Mouse (Mus musculus): ENCODE measurements at regions not wholly inside any gene's neighbourhood (a gene's known extent, or its start where the extent isn't known, plus 50 kb on each side); places are given as distances from the start of the nearest gene placed in this dataset.

GRCm38 (mm10) chr13:26312246-26313010, 457.5 kb downstream of the Hdgfl1 start:
- no peak overlapping the region for H3K9ac ChIP-seq (replicated peaks)
- WGBS (ENCODE audit: insufficient replicate concordance), result 56% methylated on average over 7 of the region's 7 CpGs
- no peaks in the 10 kb centered on the region for H3K27me3 ChIP-seq (ENCODE audit: insufficient read depth, low read length)
- no peak for ATAC-seq
- no peak overlapping the region for H3K27ac ChIP-seq (ENCODE audit: low read depth)
- H3K9me3 ChIP-seq (ENCODE audit: low read length), result no peaks in the 10 kb centered on the region
- no peak overlapping the region for H3K4me2 ChIP-seq (ENCODE audit: low read depth, low read length)
- no peaks in the 10 kb centered on the region for H3K4me1 ChIP-seq (ENCODE audit: insufficient read depth)
- no peak overlapping the region for H3K4me3 ChIP-seq (ENCODE audit: low read depth, low read length)
- TF ChIP-seq CTCF (IDR thresholded peaks at IDR 0.05; ENCODE audit: low read depth) (no peak), EP300 (IDR thresholded peaks at IDR 0.05; ENCODE audit: low read depth) (no peak)
- H3K36me3 ChIP-seq (replicated peaks; ENCODE audit: insufficient read depth, low read length), result no peaks in the 10 kb centered on the region
- DNase-seq, result no peak

GRCm38 (mm10) chr13:26284073-26284444, 485.9 kb downstream of the Hdgfl1 start:
- ATAC-seq, result no peak
- H3K4me2 ChIP-seq (ENCODE audit: low read depth, low read length), result no peak overlapping the region
- no peaks in the 10 kb centered on the region for H3K9me3 ChIP-seq (ENCODE audit: low read length)
- H3K27ac ChIP-seq (ENCODE audit: low read depth), result no peak overlapping the region
- no peak for DNase-seq
- WGBS (ENCODE audit: insufficient replicate concordance), result 58% methylated on average over 3 of the region's 3 CpGs
- no peak overlapping the region for H3K9ac ChIP-seq (replicated peaks)
- H3K4me3 ChIP-seq (ENCODE audit: low read depth, low read length), result no peak overlapping the region
- no peaks in the 10 kb centered on the region for H3K4me1 ChIP-seq (ENCODE audit: insufficient read depth)
- TF ChIP-seq EP300 (IDR thresholded peaks at IDR 0.05; ENCODE audit: low read depth) (no peak), CTCF (IDR thresholded peaks at IDR 0.05; ENCODE audit: low read depth) (no peak)
- H3K36me3 ChIP-seq (replicated peaks; ENCODE audit: insufficient read depth, low read length), result no peaks in the 10 kb centered on the region
- no peaks in the 10 kb centered on the region for H3K27me3 ChIP-seq (ENCODE audit: insufficient read depth, low read length)

GRCm38 (mm10) chr13:26283397-26284072, 486.4 kb downstream of the Hdgfl1 start:
- no peaks in the 10 kb centered on the region for H3K9me3 ChIP-seq (ENCODE audit: low read length)
- WGBS (ENCODE audit: insufficient replicate concordance), result 73% methylated on average over 6 of the region's 6 CpGs
- DNase-seq (no peak), ATAC-seq (no peak)
- H3K4me2 ChIP-seq (ENCODE audit: low read depth, low read length), result no peak overlapping the region
- no peak overlapping the region for H3K4me3 ChIP-seq (ENCODE audit: low read depth, low read length)
- H3K27me3 ChIP-seq (ENCODE audit: insufficient read depth, low read length), result no peaks in the 10 kb centered on the region
- H3K27ac ChIP-seq (ENCODE audit: low read depth), result no peak overlapping the region
- TF ChIP-seq EP300 (IDR thresholded peaks at IDR 0.05; ENCODE audit: low read depth) (no peak), CTCF (IDR thresholded peaks at IDR 0.05; ENCODE audit: low read depth) (no peak)
- H3K9ac ChIP-seq (replicated peaks), result no peak overlapping the region
- H3K4me1 ChIP-seq (ENCODE audit: insufficient read depth), result no peaks in the 10 kb centered on the region
- no peaks in the 10 kb centered on the region for H3K36me3 ChIP-seq (replicated peaks; ENCODE audit: insufficient read depth, low read length)

- WGBS (ENCODE audit: insufficient replicate concordance), result 76% methylated on average over 3 of the region's 3 CpGs
- Histone ChIP-seq H3K4me2 (ENCODE audit: low read depth, low read length) (no peak overlapping the region), H3K9ac (replicated peaks) (no peak overlapping the region), H3K36me3 (replicated peaks; ENCODE audit: insufficient read depth, low read length) (no peaks in the 10 kb centered on the region), H3K9me3 (ENCODE audit: low read length) (no peaks in the 10 kb centered on the region), H3K4me3 (ENCODE audit: low read depth, low read length) (no peak overlapping the region), H3K27ac (ENCODE audit: low read depth) (no peak overlapping the region), H3K27me3 (ENCODE audit: insufficient read depth, low read length) (no peaks in the 10 kb centered on the region), H3K4me1 (ENCODE audit: insufficient read depth) (no peaks in the 10 kb centered on the region)
- ATAC-seq (no peak), DNase-seq (no peak)
- TF ChIP-seq CTCF (IDR thresholded peaks at IDR 0.05; ENCODE audit: low read depth), result no peak
Observed at GRCm38 (mm10) chr13:26282291-26282690, 487.7 kb downstream of the Hdgfl1 start.

GRCm38 (mm10) chr13:26272850-26273249, 497.1 kb downstream of the Hdgfl1 start:
- Histone ChIP-seq H3K4me2 (ENCODE audit: low read depth, low read length) (no peak overlapping the region), H3K4me3 (ENCODE audit: low read depth, low read length) (no peak overlapping the region), H3K27me3 (ENCODE audit: insufficient read depth, low read length) (no peaks in the 10 kb centered on the region), H3K36me3 (replicated peaks; ENCODE audit: insufficient read depth, low read length) (no peaks in the 10 kb centered on the region), H3K9me3 (ENCODE audit: low read length) (no peaks in the 10 kb centered on the region), H3K4me1 (ENCODE audit: insufficient read depth) (no peaks in the 10 kb centered on the region), H3K9ac (replicated peaks) (no peak overlapping the region), H3K27ac (ENCODE audit: low read depth) (no peak overlapping the region)
- ATAC-seq (no peak), DNase-seq (no peak)
- WGBS (ENCODE audit: insufficient replicate concordance), result 81% methylated on average over 3 of the region's 3 CpGs
- TF ChIP-seq CTCF (IDR thresholded peaks at IDR 0.05; ENCODE audit: low read depth) (no peak), EP300 (IDR thresholded peaks at IDR 0.05; ENCODE audit: low read depth) (no peak)

GRCm38 (mm10) chr13:26267501-26267900, 502.5 kb downstream of the Hdgfl1 start:
- no peaks in the 10 kb centered on the region for H3K27me3 ChIP-seq (ENCODE audit: insufficient read depth, low read length)
- no peaks in the 10 kb centered on the region for H3K4me1 ChIP-seq (ENCODE audit: insufficient read depth)
- WGBS (ENCODE audit: insufficient replicate concordance), result 82% methylated on average over 2 of the region's 2 CpGs
- H3K4me2 ChIP-seq (ENCODE audit: low read depth, low read length), result no peak overlapping the region
- ATAC-seq (no peak), DNase-seq (no peak)
- no peaks in the 10 kb centered on the region for H3K9me3 ChIP-seq (ENCODE audit: low read length)
- no peak overlapping the region for H3K4me3 ChIP-seq (ENCODE audit: low read depth, low read length)
- H3K36me3 ChIP-seq (replicated peaks; ENCODE audit: insufficient read depth, low read length), result no peaks in the 10 kb centered on the region
- no peak overlapping the region for H3K9ac ChIP-seq (replicated peaks)
- no peak for TF ChIP-seq EP300 (IDR thresholded peaks at IDR 0.05; ENCODE audit: low read depth)
- no peak for TF ChIP-seq CTCF (IDR thresholded peaks at IDR 0.05; ENCODE audit: low read depth)
- no peak overlapping the region for H3K27ac ChIP-seq (ENCODE audit: low read depth)
